Mouse (Mus musculus) myocyte (in vitro differentiated cells): ENCODE results near the gene Abca13. TPM values are rescaled to one million over a fixed set of nuclear protein-coding genes. Genes with fewer than 3 reads are reported as not detected.

Experiments used
- H3K27me3 ChIP-seq: one replicate; pipeline ENCODE4 v1.6.1; 2011; ENCODE audit not compliant: control insufficient read depth, insufficient read depth, insufficient read length
- H3K36me3 ChIP-seq: one replicate; pipeline ENCODE4 v1.6.1; 2011; ENCODE audit not compliant: control insufficient read depth, insufficient read depth
- H3K4me2 ChIP-seq: one replicate; pipeline ENCODE4 v1.6.1; 2011; ENCODE audit warnings: low read depth, control low read depth
- H3K4me3 ChIP-seq: one replicate; pipeline ENCODE4 v1.5.1; 2011; ENCODE audit warnings: mild to moderate bottlenecking, control low read depth, moderate library complexity
- H3K79me2 ChIP-seq: one replicate; pipeline ENCODE4 v1.6.1; 2011; ENCODE audit not compliant: control insufficient read depth, insufficient read depth
- H3ac ChIP-seq: one replicate; pipeline ENCODE4 v1.6.1; 2011; ENCODE audit not compliant: control insufficient read depth, insufficient read length
- CEBPB ChIP-seq: IDR thresholded peaks from 2 replicates; pipeline ENCODE4 v1.6.1; 2011; ENCODE audit warnings: mild to moderate bottlenecking, moderate library complexity; ENCODE audit not compliant: poor library complexity, insufficient read depth, severe bottlenecking
- E2F4 ChIP-seq: IDR thresholded peaks from one replicate; pipeline ENCODE4 v1.6.1; 2011; ENCODE audit warnings: mild to moderate bottlenecking, control low read depth, moderate library complexity; ENCODE audit not compliant: insufficient read depth
- MAX ChIP-seq: IDR thresholded peaks from one replicate; pipeline ENCODE4 v1.6.1; 2011; ENCODE audit warnings: low read depth, mild to moderate bottlenecking, control low read depth
- MYOD1 ChIP-seq, 3 experiments: IDR thresholded peaks; one replicate each; pipeline ENCODE4 v1.6.1; 2011; ENCODE audit warnings: control low read depth in 2 of 3, low read depth in 2 of 3, mild to moderate bottlenecking in 2 of 3, moderate library complexity in 1 of 3; ENCODE audit not compliant: insufficient read length in 2 of 3, control insufficient read depth in 1 of 3
- MYOG ChIP-seq, 3 experiments: IDR thresholded peaks; one replicate each; pipeline ENCODE4 v1.6.1; 2011; ENCODE audit warnings: control low read depth in 2 of 3, low read depth in 2 of 3, mild to moderate bottlenecking in 2 of 3; ENCODE audit not compliant: insufficient read length in 2 of 3, control insufficient read depth in 1 of 3, insufficient read depth in 1 of 3
- POLR2A ChIP-seq: IDR thresholded peaks from one replicate; pipeline ENCODE4 v1.6.1; 2011; ENCODE audit warnings: low read depth, mild to moderate bottlenecking, control low read depth, moderate library complexity; ENCODE audit not compliant: insufficient read length
- POLR2AphosphoS2 ChIP-seq: IDR thresholded peaks from one replicate; pipeline ENCODE4 v1.6.1; 2011; ENCODE audit warnings: low read depth, control low read depth; ENCODE audit not compliant: insufficient read length
- REST ChIP-seq: IDR thresholded peaks from one replicate; pipeline ENCODE4 v1.6.1; 2011; ENCODE audit warnings: mild to moderate bottlenecking, control low read depth, moderate library complexity; ENCODE audit not compliant: insufficient read depth, insufficient read length
- SRF ChIP-seq: IDR thresholded peaks from one replicate; pipeline ENCODE4 v1.6.1; 2011; ENCODE audit warnings: low read depth; ENCODE audit not compliant: control insufficient read depth, insufficient read length
- TCF12 ChIP-seq: IDR thresholded peaks from one replicate; pipeline ENCODE4 v1.6.1; 2011; ENCODE audit warnings: mild to moderate bottlenecking, control low read depth; ENCODE audit not compliant: poor library complexity, insufficient read depth, severe bottlenecking
- TCF3 ChIP-seq: IDR thresholded peaks from one replicate; pipeline ENCODE4 v1.6.1; 2011; ENCODE audit warnings: low read depth, control low read depth; ENCODE audit not compliant: insufficient read length
- USF1 ChIP-seq: IDR thresholded peaks from one replicate; pipeline ENCODE4 v1.6.1; 2011; ENCODE audit warnings: low read depth, mild to moderate bottlenecking, control low read depth, moderate library complexity
- polyA plus RNA-seq: library from polyadenylated mRNA; unstranded; fragments of >200 nt; fragmentation: generic; extraction: Trizol; gene quantifications from one replicate; pipeline ENCODE4 v1.2.1, GENCODE M21; 2012; ENCODE audit warnings: missing spikeins

Abca13 gene
- polyA plus RNA-seq, 1 experiment = 0.05 TPM

DNA sequence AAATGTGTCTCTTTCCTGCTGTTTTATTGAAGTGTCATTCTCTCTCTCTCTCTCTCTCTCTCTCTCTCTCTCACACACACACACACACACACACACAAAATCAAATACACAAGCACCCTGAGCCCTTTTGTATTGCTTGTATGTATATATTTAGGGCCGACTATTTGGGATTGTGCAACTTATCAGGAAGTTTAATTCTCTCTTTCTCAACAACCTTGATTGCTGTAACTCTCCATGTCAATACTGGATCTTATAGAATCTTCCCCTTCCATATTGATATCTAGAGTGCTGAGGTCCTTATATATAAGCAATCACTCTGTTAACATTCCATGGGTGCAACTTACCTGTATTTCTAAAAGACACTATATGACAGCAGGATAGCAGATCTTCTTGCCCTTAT, 433.0 kb downstream of the Abca13 start:
- Histone ChIP-seq H3K79me2 (no peaks in the 10 kb centered on the region), H3K4me3 (no peak overlapping the region), H3K36me3 (no peaks in the 10 kb centered on the region), H3ac (no peak overlapping the region), H3K4me2 (no peak overlapping the region), H3K27me3 (no peaks in the 10 kb centered on the region)
- TF ChIP-seq TCF3 (no peak), POLR2AphosphoS2 (no peak), REST (no peak), MYOD1 (IDR thresholded peaks at IDR 0.05; ENCODE audit: control insufficient read depth in 1 of 3, insufficient read length in 2 of 3, low read depth in 2 of 3) (no peak), TCF12 (no peak)

DNA sequence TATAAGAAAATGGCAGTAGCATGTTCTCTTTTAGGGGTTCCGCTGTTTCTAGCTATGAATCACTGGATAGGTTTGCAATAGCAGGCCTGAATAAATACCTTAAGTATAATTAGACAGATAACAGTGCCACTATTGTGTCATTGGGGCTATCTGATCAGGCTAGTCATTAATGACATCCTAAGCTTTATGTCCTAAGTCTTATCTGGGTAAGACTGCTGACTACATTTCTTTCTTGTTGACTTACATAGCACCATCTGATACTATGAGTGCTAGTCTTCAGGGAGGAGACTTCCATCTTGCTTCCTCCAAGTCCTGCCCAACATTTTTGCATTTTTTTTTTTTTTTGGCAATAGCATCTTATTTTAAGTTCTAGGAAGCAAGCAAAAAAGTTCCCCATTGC, 434.1 kb downstream of the Abca13 start:
- no peaks in the 10 kb centered on the region for H3K27me3 ChIP-seq
- no peak overlapping the region for H3K4me2 ChIP-seq
- H3K4me3 ChIP-seq = no peak overlapping the region
- H3K36me3 ChIP-seq = no peaks in the 10 kb centered on the region
- H3ac ChIP-seq = no peak overlapping the region
- no peak for TF ChIP-seq POLR2AphosphoS2
- TF ChIP-seq TCF3 = no peak
- no peak for TF ChIP-seq MYOG (IDR thresholded peaks at IDR 0.05; ENCODE audit: control insufficient read depth in 1 of 3, insufficient read depth in 1 of 3, insufficient read length in 2 of 3, low read depth in 2 of 3)
- TF ChIP-seq E2F4 = no peak
- TF ChIP-seq SRF = no peak
- no peak for TF ChIP-seq POLR2A
- no peak for TF ChIP-seq REST
- no peak for TF ChIP-seq USF1
- no peak for TF ChIP-seq MYOD1 (IDR thresholded peaks at IDR 0.05; ENCODE audit: control insufficient read depth in 1 of 3, insufficient read length in 2 of 3, low read depth in 2 of 3)
- no peak for TF ChIP-seq TCF12
- no peak for TF ChIP-seq MAX
- no peak for TF ChIP-seq CEBPB
- H3K79me2 ChIP-seq = no peaks in the 10 kb centered on the region

DNA sequence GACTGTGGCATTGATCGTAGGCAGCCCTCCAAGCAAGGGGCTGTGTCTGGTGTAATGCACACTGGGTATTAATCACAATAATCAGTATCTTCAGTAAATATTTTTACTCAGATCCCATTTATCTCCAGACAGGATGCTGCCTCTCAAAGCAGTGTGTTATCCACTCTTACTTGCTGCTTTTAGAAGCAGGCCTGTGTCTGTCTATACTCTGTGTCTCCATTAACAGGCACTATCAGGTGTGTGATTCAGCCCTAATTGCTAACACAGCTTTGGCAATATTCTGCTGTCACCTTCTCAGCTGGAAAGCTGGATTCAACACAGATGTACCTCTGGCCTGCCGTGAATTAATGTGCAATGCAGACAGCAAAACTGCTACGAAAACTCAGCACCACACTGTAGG, 455.5 kb downstream of the Abca13 start:
- TF ChIP-seq E2F4 (no peak), MYOG (IDR thresholded peaks at IDR 0.05; ENCODE audit: control insufficient read depth in 1 of 3, insufficient read depth in 1 of 3, insufficient read length in 2 of 3, low read depth in 2 of 3) (no peak), REST (no peak), TCF12 (no peak), POLR2A (no peak), MAX (no peak), SRF (no peak), POLR2AphosphoS2 (no peak), MYOD1 (IDR thresholded peaks at IDR 0.05; ENCODE audit: control insufficient read depth in 1 of 3, insufficient read length in 2 of 3, low read depth in 2 of 3) (no peak), TCF3 (no peak), USF1 (no peak), CEBPB (no peak)
- Histone ChIP-seq H3K79me2 (no peaks in the 10 kb centered on the region), H3K36me3 (no peaks in the 10 kb centered on the region), H3K4me3 (no peak overlapping the region), H3K27me3 (no peaks in the 10 kb centered on the region), H3ac (no peak overlapping the region), H3K4me2 (no peak overlapping the region)

DNA sequence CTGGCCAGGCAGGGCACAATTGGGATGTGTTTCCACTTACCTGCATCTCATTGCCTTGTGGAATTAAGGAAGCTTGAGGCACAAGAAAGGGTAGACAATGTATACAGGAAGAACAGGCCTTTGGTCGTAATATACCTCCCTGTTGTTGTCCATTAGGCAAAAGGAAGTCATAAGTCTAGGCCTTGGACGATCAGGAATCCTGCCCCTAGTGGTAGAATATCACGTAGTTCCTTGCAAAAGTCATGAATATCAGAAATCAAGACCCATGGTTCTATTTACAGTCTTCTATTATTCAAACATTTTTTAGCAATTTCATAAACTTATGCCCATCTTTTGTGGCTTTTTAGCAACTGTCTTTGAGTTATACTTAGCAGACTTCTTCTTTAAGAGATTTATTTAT, 456.2 kb downstream of the Abca13 start:
- Histone ChIP-seq H3K4me3 (no peak overlapping the region), H3K36me3 (no peaks in the 10 kb centered on the region), H3K79me2 (no peaks in the 10 kb centered on the region), H3ac (no peak overlapping the region), H3K4me2 (no peak overlapping the region), H3K27me3 (no peaks in the 10 kb centered on the region)
- TF ChIP-seq E2F4 (no peak), REST (no peak), MYOG (IDR thresholded peaks at IDR 0.05; ENCODE audit: control insufficient read depth in 1 of 3, insufficient read depth in 1 of 3, insufficient read length in 2 of 3, low read depth in 2 of 3) (no peak), MYOD1 (IDR thresholded peaks at IDR 0.05; ENCODE audit: control insufficient read depth in 1 of 3, insufficient read length in 2 of 3, low read depth in 2 of 3) (no peak), POLR2AphosphoS2 (no peak), MAX (no peak), USF1 (no peak), TCF12 (no peak), CEBPB (no peak), POLR2A (no peak), SRF (no peak), TCF3 (no peak)

DNA sequence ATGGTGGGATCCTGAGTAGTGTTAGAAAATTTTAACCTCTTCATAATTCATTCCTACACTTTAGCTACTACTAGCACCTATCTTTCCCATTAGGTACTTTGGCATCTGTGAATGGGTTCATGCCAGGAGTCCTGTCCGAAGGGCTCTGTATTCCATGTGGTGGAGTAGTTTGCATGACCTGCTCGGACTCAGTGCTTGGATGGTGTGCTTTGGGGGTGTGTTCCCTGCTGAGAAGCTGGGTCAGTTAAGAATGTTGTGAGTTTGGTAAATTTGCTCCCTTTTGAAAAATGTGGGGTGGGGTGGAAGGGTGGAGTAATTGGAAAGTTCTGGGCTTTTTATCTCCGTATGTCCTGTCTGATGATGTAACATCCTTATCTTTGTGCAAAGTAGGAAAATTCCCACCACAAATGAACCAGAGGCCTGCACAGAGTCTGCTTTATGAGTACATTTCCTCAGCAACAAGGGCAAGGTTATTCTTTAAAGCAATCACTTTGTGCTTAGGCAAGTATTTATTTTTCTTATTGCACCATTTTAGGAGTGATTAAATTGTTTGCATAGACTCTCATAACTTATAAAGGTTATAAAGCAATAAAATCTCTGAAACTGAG, 475.0 kb downstream of the Abca13 start:
- Histone ChIP-seq H3K79me2 (no peaks in the 10 kb centered on the region), H3K4me2 (no peak overlapping the region), H3ac (no peak overlapping the region), H3K27me3 (no peaks in the 10 kb centered on the region), H3K36me3 (no peaks in the 10 kb centered on the region), H3K4me3 (no peak overlapping the region)
- TF ChIP-seq MYOG (IDR thresholded peaks at IDR 0.05; ENCODE audit: control insufficient read depth in 1 of 3, insufficient read depth in 1 of 3, insufficient read length in 2 of 3, low read depth in 2 of 3) (no peak), REST (no peak), MAX (no peak), CEBPB (no peak), MYOD1 (IDR thresholded peaks at IDR 0.05; ENCODE audit: control insufficient read depth in 1 of 3, insufficient read length in 2 of 3, low read depth in 2 of 3) (no peak), E2F4 (no peak), POLR2A (no peak), TCF3 (no peak), TCF12 (no peak), POLR2AphosphoS2 (no peak)
